Mouse (Mus musculus): Measurements from ENCODE around the gene Hirip3. TPM values are rescaled to one million over a fixed set of nuclear protein-coding genes. Genes with fewer than 3 reads are reported as not detected.

Hirip3 gene
- 116 and 120 TPM in 2 replicates for polyA plus RNA-seq (2011; ENCODE audit: insufficient read depth, insufficient read length, low read depth, missing spikeins)

- no peaks in the 10 kb centered on the region for H3K27me3 ChIP-seq (ENCODE audit: control insufficient read depth, insufficient read depth, low read length, poor library complexity, severe bottlenecking)
- no peaks in the 10 kb centered on the region for H3K9me3 ChIP-seq (replicated peaks; ENCODE audit: control insufficient read depth, insufficient read depth, low read length, poor library complexity, severe bottlenecking)
- peak within 1 kb of the TSS; percentile 96 for H3K4me3 ChIP-seq (ENCODE audit: low read depth, low read length)
- H3K27ac ChIP-seq (ENCODE audit: insufficient read depth, low read length): peak within 1 kb of the TSS; percentile 53
- peaks cover 2% of the 10 kb centered on the region for H3K4me1 ChIP-seq (ENCODE audit: control insufficient read depth, insufficient read depth, low read length)
- peaks cover 33% of the 10 kb centered on the region for H3K36me3 ChIP-seq (ENCODE audit: control insufficient read depth, insufficient read depth, low read length, poor library complexity, severe bottlenecking)
- peak within 1 kb of the TSS; percentile 88 for H3K9ac ChIP-seq (ENCODE audit: low read depth, poor library complexity, severe bottlenecking)
- TF ChIP-seq CTCF (IDR thresholded peaks at IDR 0.05; ENCODE audit: low read depth, low read length) (no peak), EP300 (IDR thresholded peaks at IDR 0.05; ENCODE audit: insufficient read depth, low read depth, low read length) (0 out of 2 replicates have a peak, but pooled peaks have one; percentile 28), POLR2A (IDR thresholded peaks at IDR 0.05; ENCODE audit: insufficient read depth, low read length) (peak; percentile 91)
Observed at GRCm38 (mm10) chr7:126861429-126862130, at the start of gene Hirip3. TSS of gene Hirip3 (plus strand) at chr7:126861972.

GRCm38 (mm10) chr7:126815726-126816222 is 46.0 kb upstream of the Hirip3 start:
- H3K36me3 ChIP-seq (ENCODE audit: control insufficient read depth, insufficient read depth, low read length, poor library complexity, severe bottlenecking): no peaks in the 10 kb centered on the region
- H3K27ac ChIP-seq (ENCODE audit: insufficient read depth, low read length): no peak overlapping the region
- no peaks in the 10 kb centered on the region for H3K27me3 ChIP-seq (ENCODE audit: control insufficient read depth, insufficient read depth, low read length, poor library complexity, severe bottlenecking)
- no peak for TF ChIP-seq POLR2A (IDR thresholded peaks at IDR 0.05; ENCODE audit: insufficient read depth, low read length)
- TF ChIP-seq CTCF (IDR thresholded peaks at IDR 0.05; ENCODE audit: low read depth, low read length): no peak
- TF ChIP-seq EP300 (IDR thresholded peaks at IDR 0.05; ENCODE audit: insufficient read depth, low read depth, low read length): no peak
- H3K4me1 ChIP-seq (ENCODE audit: control insufficient read depth, insufficient read depth, low read length): peaks cover 7% of the 10 kb centered on the region
- no peak overlapping the region for H3K9ac ChIP-seq (ENCODE audit: low read depth, poor library complexity, severe bottlenecking)
- no peaks in the 10 kb centered on the region for H3K9me3 ChIP-seq (replicated peaks; ENCODE audit: control insufficient read depth, insufficient read depth, low read length, poor library complexity, severe bottlenecking)
- H3K4me3 ChIP-seq (ENCODE audit: low read depth, low read length): no peak overlapping the region

- H3K27me3 ChIP-seq (ENCODE audit: control insufficient read depth, insufficient read depth, low read length, poor library complexity, severe bottlenecking): no peaks in the 10 kb centered on the region
- TF ChIP-seq EP300 (IDR thresholded peaks at IDR 0.05; ENCODE audit: insufficient read depth, low read depth, low read length) (no peak), POLR2A (IDR thresholded peaks at IDR 0.05; ENCODE audit: insufficient read depth, low read length) (no peak), CTCF (IDR thresholded peaks at IDR 0.05; ENCODE audit: low read depth, low read length) (no peak)
- H3K4me1 ChIP-seq (ENCODE audit: control insufficient read depth, insufficient read depth, low read length): peaks cover 7% of the 10 kb centered on the region
- no peak overlapping the region for H3K9ac ChIP-seq (ENCODE audit: low read depth, poor library complexity, severe bottlenecking)
- no peaks in the 10 kb centered on the region for H3K36me3 ChIP-seq (ENCODE audit: control insufficient read depth, insufficient read depth, low read length, poor library complexity, severe bottlenecking)
- no peak overlapping the region for H3K27ac ChIP-seq (ENCODE audit: insufficient read depth, low read length)
- H3K9me3 ChIP-seq (replicated peaks; ENCODE audit: control insufficient read depth, insufficient read depth, low read length, poor library complexity, severe bottlenecking): no peaks in the 10 kb centered on the region
- no peak overlapping the region for H3K4me3 ChIP-seq (ENCODE audit: low read depth, low read length)
Observed at GRCm38 (mm10) chr7:126816494-126816893, 45.3 kb upstream of the Hirip3 start.

GRCm38 (mm10) chr7:126817595-126817994 is 44.2 kb upstream of the Hirip3 start:
- H3K36me3 ChIP-seq (ENCODE audit: control insufficient read depth, insufficient read depth, low read length, poor library complexity, severe bottlenecking): no peaks in the 10 kb centered on the region
- no peaks in the 10 kb centered on the region for H3K27me3 ChIP-seq (ENCODE audit: control insufficient read depth, insufficient read depth, low read length, poor library complexity, severe bottlenecking)
- H3K9me3 ChIP-seq (replicated peaks; ENCODE audit: control insufficient read depth, insufficient read depth, low read length, poor library complexity, severe bottlenecking): no peaks in the 10 kb centered on the region
- H3K9ac ChIP-seq (ENCODE audit: low read depth, poor library complexity, severe bottlenecking): no peak overlapping the region
- H3K4me1 ChIP-seq (ENCODE audit: control insufficient read depth, insufficient read depth, low read length): peaks cover 12% of the 10 kb centered on the region
- H3K27ac ChIP-seq (ENCODE audit: insufficient read depth, low read length): no peak overlapping the region
- H3K4me3 ChIP-seq (ENCODE audit: low read depth, low read length): no peak overlapping the region
- no peak for TF ChIP-seq POLR2A (IDR thresholded peaks at IDR 0.05; ENCODE audit: insufficient read depth, low read length)
- TF ChIP-seq CTCF (IDR thresholded peaks at IDR 0.05; ENCODE audit: low read depth, low read length): no peak
- no peak for TF ChIP-seq EP300 (IDR thresholded peaks at IDR 0.05; ENCODE audit: insufficient read depth, low read depth, low read length)

GRCm38 (mm10) chr7:126818818-126819217 is 43.0 kb upstream of the Hirip3 start:
- H3K4me3 ChIP-seq (ENCODE audit: low read depth, low read length): no peak overlapping the region
- TF ChIP-seq EP300 (IDR thresholded peaks at IDR 0.05; ENCODE audit: insufficient read depth, low read depth, low read length) (no peak), POLR2A (IDR thresholded peaks at IDR 0.05; ENCODE audit: insufficient read depth, low read length) (no peak), CTCF (IDR thresholded peaks at IDR 0.05; ENCODE audit: low read depth, low read length) (no peak)
- H3K4me1 ChIP-seq (ENCODE audit: control insufficient read depth, insufficient read depth, low read length): peaks cover 13% of the 10 kb centered on the region
- H3K9me3 ChIP-seq (replicated peaks; ENCODE audit: control insufficient read depth, insufficient read depth, low read length, poor library complexity, severe bottlenecking): no peaks in the 10 kb centered on the region
- no peak overlapping the region for H3K9ac ChIP-seq (ENCODE audit: low read depth, poor library complexity, severe bottlenecking)
- H3K36me3 ChIP-seq (ENCODE audit: control insufficient read depth, insufficient read depth, low read length, poor library complexity, severe bottlenecking): no peaks in the 10 kb centered on the region
- no peak overlapping the region for H3K27ac ChIP-seq (ENCODE audit: insufficient read depth, low read length)
- H3K27me3 ChIP-seq (ENCODE audit: control insufficient read depth, insufficient read depth, low read length, poor library complexity, severe bottlenecking): no peaks in the 10 kb centered on the region
